Mouse (Mus musculus) hematopoietic stem cell, adult 5-6 weeks (primary cell): ENCODE results near the gene Hist2h3c2. TPM values are rescaled to one million over a fixed set of nuclear protein-coding genes. Genes with fewer than 3 reads are reported as not detected.

Source experiments
- total RNA-seq: library from RNA; stranded (forward); fragments of 172-1452, 232-1000 nt; gene quantifications from 2 replicates; pipeline ENCODE4 v1.2.3, GENCODE M21; 2017

The Hist2h3c2 gene
- total RNA-seq, 1 experiment from 2014 or later: 125 TPM

Other genes starting within 250 kb of the Hist2h3c2 start
- 37.5 and 41.6 TPM in 2 replicates for gene Plekho1, start 243.1 kb downstream of the Hist2h3c2 start, total RNA-seq
- 14.0 and 29.1 TPM in 2 replicates for gene Vps45, start 180.7 kb downstream of the Hist2h3c2 start, total RNA-seq
- 24.3 and 34.7 TPM in 2 replicates for gene Otud7b, start 134.6 kb downstream of the Hist2h3c2 start, total RNA-seq
- gene Mtmr11, start 77.1 kb downstream of the Hist2h3c2 start, total RNA-seq: not detected in 2 replicates
- 15.9 and 24.9 TPM in 2 replicates for gene Sf3b4, start 66.8 kb downstream of the Hist2h3c2 start, total RNA-seq
- 1.2 and 3.3 TPM in 2 replicates for gene Sv2a, start 58.0 kb downstream of the Hist2h3c2 start, total RNA-seq
- 34.6 and 41.7 TPM in 2 replicates for gene Bola1, start 19.4 kb downstream of the Hist2h3c2 start, total RNA-seq
- 114 and 199 TPM in 2 replicates for gene Hist2h2ab, start 19.3 kb downstream of the Hist2h3c2 start, total RNA-seq
- gene Hist2h2ac, start 18.2 kb downstream of the Hist2h3c2 start, total RNA-seq: 1,288 and 1,422 TPM in 2 replicates
- 11.9 and 14.6 TPM in 2 replicates for gene Hist2h2be, start 18.0 kb downstream of the Hist2h3c2 start, total RNA-seq
- gene Hist2h2aa2, start 1.1 kb upstream of the Hist2h3c2 start, total RNA-seq: 336 and 1,520 TPM in 2 replicates
- 3,498 and 3,576 TPM in 2 replicates for gene Hist2h2aa1, start 6.4 kb upstream of the Hist2h3c2 start, total RNA-seq
- gene Hist2h3c1, start 7.6 kb upstream of the Hist2h3c2 start, total RNA-seq: 3.7 TPM in 1 of 2 replicates, not detected in the other
- 44.6 and 53.3 TPM in 2 replicates for gene Hist2h4, start 24.2 kb upstream of the Hist2h3c2 start, total RNA-seq
- 222 and 285 TPM in 2 replicates for gene Hist2h3b, start 29.5 kb upstream of the Hist2h3c2 start, total RNA-seq
- gene Hist2h2bb, start 30.6 kb upstream of the Hist2h3c2 start, total RNA-seq: 3,457 and 7,416 TPM in 2 replicates
- 1.7 and 4.9 TPM in 2 replicates for gene Fcgr1, start 54.8 kb upstream of the Hist2h3c2 start, total RNA-seq
- gene BC107364, start 213.2 kb upstream of the Hist2h3c2 start, total RNA-seq: not detected in 2 replicates